17 mouse cellular contexts compared by ENCODE assay signal in genomic region chr7:101456789-101457188, GRCm38 (mm10). TPM values are rescaled to one million over a fixed set of nuclear protein-coding genes. Genes with fewer than 3 reads are reported as not detected.
DNase-seq lines count a peak whose midpoint lies in the region; ATAC-seq and TF ChIP-seq lines count a peak whose summit lies in the region.
"Had no signal": no experiment of that assay in that cellular context is flagged by ENCODE, and none has a peak within 500 bp of the region (broad histone marks: within the 10 kb centered on the region; RNA-seq: fewer than 3 reads in every experiment).

No protein-coding gene starts in this region.

- peak overlapping the region; percentile 13; the same call in 1 of the 2 replicates for H3K4me2 ChIP-seq in heart, embryonic 16.5 days (ENCODE audit: low read depth, low read length)
- H3K4me2 ChIP-seq: intestine, embryonic 15.5 days; limb, embryonic 15.5 days; midbrain, embryonic 13.5 days had no signal

- no peak overlapping the region for H3K4me3 ChIP-seq in heart, embryonic 16.5 days (ENCODE audit: low read length)
- peak overlapping the region; percentile 23 for H3K4me3 ChIP-seq in layer of hippocampus, adult 2 months
- no peak overlapping the region for H3K4me3 ChIP-seq in bone marrow, adult 2 months (replicated peaks; ENCODE audit: control insufficient read depth, low read depth, low read length)
- H3K4me3 ChIP-seq: embryonic facial prominence, embryonic 10.5 days; intestine, embryonic 15.5 days; limb, embryonic 15.5 days; midbrain, embryonic 13.5 days had no signal

- H3K36me3 ChIP-seq in heart, embryonic 16.5 days (ENCODE audit: control insufficient read depth, insufficient read depth) = no peaks in the 10 kb centered on the region
- H3K36me3 ChIP-seq: embryonic facial prominence, embryonic 10.5 days; intestine, embryonic 15.5 days; limb, embryonic 15.5 days; midbrain, embryonic 13.5 days had no signal

- H3K27ac ChIP-seq in heart, embryonic 16.5 days (ENCODE audit: low read length) = peak overlapping the region; percentile 9; the same call in 1 of the 2 replicates
- peak overlapping the region; percentile 86 for H3K27ac ChIP-seq in layer of hippocampus, adult 2 months
- H3K27ac ChIP-seq in bone marrow, adult 2 months (ENCODE audit: control insufficient read depth, insufficient read depth, low read depth, low read length, poor library complexity) = peak overlapping the region; percentile 11
- H3K27ac ChIP-seq: embryonic facial prominence, embryonic 10.5 days; intestine, embryonic 15.5 days; limb, embryonic 15.5 days; midbrain, embryonic 13.5 days had no signal

- no peak overlapping the region for H3K9ac ChIP-seq in heart, embryonic 16.5 days (ENCODE audit: low read length)
- H3K9ac ChIP-seq: intestine, embryonic 15.5 days; limb, embryonic 15.5 days; midbrain, embryonic 13.5 days had no signal

- no peak for ATAC-seq in heart, embryonic 16.5 days (replicated peaks; ENCODE audit: extremely low read depth, insufficient read depth, low FRiP score)
- ATAC-seq: intestine, embryonic 15.5 days; midbrain, embryonic 13.5 days had no signal

- 40% methylated on average over 5 of the region's 5 CpGs for WGBS in heart, embryonic 16.5 days
- WGBS in bone marrow, adult 2 months = 24% methylated on average over 5 of the region's 5 CpGs

- TF ChIP-seq POLR2A in bone marrow, adult 2 months (IDR thresholded peaks at IDR 0.05; ENCODE audit: borderline replicate concordance, control insufficient read depth, low read depth, low read length) = no peak

- H3K4me1 ChIP-seq in heart, embryonic 16.5 days (ENCODE audit: control insufficient read depth, insufficient read depth, low read length) = peaks cover 33% of the 10 kb centered on the region
- peaks cover 36% of the 10 kb centered on the region for H3K4me1 ChIP-seq in bone marrow, adult 2 months (ENCODE audit: control insufficient read depth, insufficient read depth, low read length)

- DNase-seq in heart, postnatal 4 days = no peak
- no peak for DNase-seq in layer of hippocampus, adult 2 months (ENCODE audit: low spot score in 2 of 2)
- DNase-seq in layer of hippocampus, postnatal 36 days = no peak
- peak; percentile 59 for DNase-seq in kidney, postnatal 10 days
- DNase-seq in T-cell, adult 2 months (ENCODE audit: low spot score) = no peak
- no peak for DNase-seq in MN1 (ENCODE audit: low spot score)
- DNase-seq: cerebellum, postnatal 14 days; gastrocnemius, postnatal 25 days; lung, postnatal 10 days; thymus, postnatal 25 days had no signal

- peaks cover 15% of the 10 kb centered on the region for H3K27me3 ChIP-seq in heart, embryonic 16.5 days (ENCODE audit: control insufficient read depth, insufficient read depth, low read length)

- TF ChIP-seq CTCF in layer of hippocampus, adult 2 months (conservative IDR thresholded peaks at IDR 0.05) = no peak
- TF ChIP-seq CTCF in bone marrow, adult 2 months (IDR thresholded peaks at IDR 0.05; ENCODE audit: control insufficient read depth, insufficient read depth, low read length) = no peak

- H3K9me3 ChIP-seq in heart, embryonic 16.5 days (replicated peaks; ENCODE audit: control insufficient read depth, low read length) = no peaks in the 10 kb centered on the region
- H3K9me3 ChIP-seq: embryonic facial prominence, embryonic 10.5 days; intestine, embryonic 15.5 days; limb, embryonic 15.5 days; midbrain, embryonic 13.5 days had no signal

RNA-seq across cellular contexts. Expression of gene Pde2a, which starts 35.3 kb away (rescaled TPM):
- polyA plus RNA-seq in heart, embryonic 16.5 days (2015; fragmentation: Nextera tagmentation; extraction: Ambion mirVana) = 12.7 and 21.1 TPM in 2 replicates
- total RNA-seq in heart, postnatal 4 days (2021) = 10 to 100 TPM; 42.4 to 42.8 TPM
- 100 to 1,000 TPM; 300 to 318 TPM for total RNA-seq in layer of hippocampus, adult 2 months (2021)
- total RNA-seq in layer of hippocampus, postnatal 36 days (2021) = 100 to 1,000 TPM; 300 to 301 TPM
- polyA plus RNA-seq in bone marrow, adult 2 months (2011; ENCODE audit: insufficient read depth, insufficient read length, low replicate concordance, missing spikeins) = 33.2 and 37.8 TPM in 2 replicates

RNA-seq across cellular contexts. Expression of gene Gm45837, which starts 46.1 kb away (rescaled TPM):
- 2.0 and 7.8 TPM in 2 replicates for polyA plus RNA-seq in heart, embryonic 16.5 days (2015; fragmentation: Nextera tagmentation; extraction: Ambion mirVana)
- total RNA-seq in heart, postnatal 4 days (2021) = 1 to 10 TPM in 1 of 2 experiments, not detected in 1; 7.4 TPM
- total RNA-seq in layer of hippocampus, adult 2 months (2021) = 1 to 10 TPM in 1 of 2 experiments, not detected in 1; 2.4 TPM
- 1 to 10 TPM in 1 of 2 experiments, not detected in 1; 3.0 TPM for total RNA-seq in layer of hippocampus, postnatal 36 days (2021)
- polyA plus RNA-seq in bone marrow, adult 2 months (2011; ENCODE audit: insufficient read depth, insufficient read length, low replicate concordance, missing spikeins) = 5.7 and 43.8 TPM in 2 replicates
- total RNA-seq: heart, postnatal 14 days had no signal
- polyA plus RNA-seq: embryonic facial prominence, embryonic 10.5 days; midbrain, embryonic 13.5 days had no signal

Comparison
In these comparisons a context has a peak if more than half of its experiments do, and no peak if none do; other contexts are left out.
1. H3K27ac ChIP-seq: peak in every context shown above with its lines; median percentile 86 in layer of hippocampus, adult 2 months; 11 in bone marrow, adult 2 months; 9 in heart, embryonic 16.5 days.
2. RNA of gene Pde2a, which starts 35.3 kb away (total RNA-seq): 300 to 318 TPM in layer of hippocampus, adult 2 months and 300 to 301 TPM in layer of hippocampus, postnatal 36 days; 42.4 to 42.8 TPM in heart, postnatal 4 days; every median in the first group is over 4 times any median in the second.